Mouse (Mus musculus) ES-Bruce4 (cell line): ENCODE measurements at regions not wholly inside any gene's neighbourhood (a gene's known extent, or its start where the extent isn't known, plus 50 kb on each side); places are given as distances from the start of the nearest gene placed in this dataset.

Source experiments
- CTCF ChIP-seq: IDR thresholded peaks from one replicate; pipeline ENCODE4 v1.8.1; 2011; ENCODE audit warnings: low read depth, low read length
- EP300 ChIP-seq: IDR thresholded peaks from 2 replicates; pipeline ENCODE4 v1.6.1; 2011; ENCODE audit warnings: low read depth, low read length; ENCODE audit not compliant: insufficient read depth
- POLR2A ChIP-seq: IDR thresholded peaks from one replicate; pipeline ENCODE4 v1.8.1; 2011; ENCODE audit warnings: low read length; ENCODE audit not compliant: insufficient read depth

- TF ChIP-seq POLR2A (no peak), CTCF (no peak), EP300 (no peak)
These were observed 557.6 kb downstream of the Hace1 start for GRCm38 (mm10) chr10:46135120-46135748.
